Mouse (Mus musculus): Measurements from ENCODE around the gene Med12. TPM values are rescaled to one million over a fixed set of nuclear protein-coding genes. Genes with fewer than 3 reads are reported as not detected.
A peak's percentile ranks its signal among the peaks of the same experiment; 100 is the strongest.

Med12 gene
- 24.4 and 26.0 TPM in 2 replicates for polyA plus RNA-seq (2015; fragmentation: Nextera tagmentation; extraction: Ambion mirVana)

GRCm38 (mm10) chrX:101273875-101274738 lies at the start of gene Med12:
Gene Med12 (plus strand): TSS chrX:101274030.
- no peaks in the 10 kb centered on the region for H3K9me3 ChIP-seq (replicated peaks; ENCODE audit: control insufficient read depth, low read length, poor library complexity, severe bottlenecking)
- H3K36me3 ChIP-seq (ENCODE audit: control insufficient read depth, insufficient read depth, low read length), result no peaks in the 10 kb centered on the region; the same call in 1 of the 2 replicates
- peak; percentile 98 for ATAC-seq
- no peaks in the 10 kb centered on the region for H3K4me1 ChIP-seq (ENCODE audit: control insufficient read depth, insufficient read depth, low read length)
- peak within 1 kb of the TSS; percentile 54 for H3K4me3 ChIP-seq (ENCODE audit: low read depth, low read length)
- peak within 1 kb of the TSS; percentile 58 for H3K4me2 ChIP-seq (ENCODE audit: low read length)
- H3K27me3 ChIP-seq (ENCODE audit: control insufficient read depth, insufficient read depth, low read depth, low read length), result no peaks in the 10 kb centered on the region
- H3K27ac ChIP-seq (ENCODE audit: low read length), result peak within 1 kb of the TSS; percentile 71
- 22% methylated on average over 49 of the region's 54 CpGs for WGBS
- H3K9ac ChIP-seq (ENCODE audit: low read depth, low read length), result peak within 1 kb of the TSS; percentile 66

GRCm38 (mm10) chrX:101245011-101245410 lies 28.8 kb upstream of the Med12 start:
- Histone ChIP-seq H3K4me3 (ENCODE audit: low read depth, low read length) (no peak overlapping the region), H3K27ac (ENCODE audit: low read length) (no peak overlapping the region), H3K9ac (ENCODE audit: low read depth, low read length) (no peak overlapping the region), H3K4me1 (ENCODE audit: control insufficient read depth, insufficient read depth, low read length) (no peaks in the 10 kb centered on the region), H3K9me3 (replicated peaks; ENCODE audit: control insufficient read depth, low read length, poor library complexity, severe bottlenecking) (no peaks in the 10 kb centered on the region), H3K36me3 (ENCODE audit: control insufficient read depth, insufficient read depth, low read length) (no peaks in the 10 kb centered on the region), H3K27me3 (ENCODE audit: control insufficient read depth, insufficient read depth, low read depth, low read length) (no peaks in the 10 kb centered on the region; the same call in 1 of the 2 replicates), H3K4me2 (ENCODE audit: low read length) (no peak overlapping the region)
- 12% methylated on average over 1 of the region's 1 CpGs for WGBS
- ATAC-seq, result no peak

- Histone ChIP-seq H3K9ac (ENCODE audit: low read depth, low read length) (peak within 1 kb of the TSS; percentile 63), H3K36me3 (ENCODE audit: control insufficient read depth, insufficient read depth, low read length) (no peaks in the 10 kb centered on the region), H3K27me3 (ENCODE audit: control insufficient read depth, insufficient read depth, low read depth, low read length) (no peaks in the 10 kb centered on the region), H3K4me1 (ENCODE audit: control insufficient read depth, insufficient read depth, low read length) (no peaks in the 10 kb centered on the region), H3K27ac (ENCODE audit: low read length) (no peak within 1 kb of the TSS), H3K4me2 (ENCODE audit: low read length) (peak within 1 kb of the TSS; percentile 81), H3K4me3 (ENCODE audit: low read depth, low read length) (peak within 1 kb of the TSS; percentile 51), H3K9me3 (replicated peaks; ENCODE audit: control insufficient read depth, low read length, poor library complexity, severe bottlenecking) (no peaks in the 10 kb centered on the region)
- peak; percentile 95 for ATAC-seq
- WGBS, result 23% methylated on average over 44 of the region's 47 CpGs
These were observed 19.7 kb upstream of the Med12 start, which contains the start of gene Foxo4 for GRCm38 (mm10) chrX:101253952-101254729. Gene Foxo4 (plus strand): TSS chrX:101254528.

GRCm38 (mm10) chrX:101254740-101255139 lies 19.1 kb upstream of the Med12 start:
- Histone ChIP-seq H3K27ac (ENCODE audit: low read length) (no peak overlapping the region), H3K4me2 (ENCODE audit: low read length) (peak overlapping the region; percentile 81), H3K9me3 (replicated peaks; ENCODE audit: control insufficient read depth, low read length, poor library complexity, severe bottlenecking) (no peaks in the 10 kb centered on the region), H3K4me1 (ENCODE audit: control insufficient read depth, insufficient read depth, low read length) (no peaks in the 10 kb centered on the region), H3K9ac (ENCODE audit: low read depth, low read length) (peak overlapping the region; percentile 63), H3K27me3 (ENCODE audit: control insufficient read depth, insufficient read depth, low read depth, low read length) (no peaks in the 10 kb centered on the region), H3K36me3 (ENCODE audit: control insufficient read depth, insufficient read depth, low read length) (no peaks in the 10 kb centered on the region), H3K4me3 (ENCODE audit: low read depth, low read length) (peak overlapping the region; percentile 51)
- peak; percentile 54 for ATAC-seq
- WGBS, result 20% methylated on average over 16 of the region's 26 CpGs

GRCm38 (mm10) chrX:101256603-101257002 lies 17.2 kb upstream of the Med12 start:
- 85% methylated on average over 13 of the region's 13 CpGs for WGBS
- Histone ChIP-seq H3K4me3 (ENCODE audit: low read depth, low read length) (no peak overlapping the region), H3K27ac (ENCODE audit: low read length) (no peak overlapping the region), H3K4me2 (ENCODE audit: low read length) (no peak overlapping the region), H3K9ac (ENCODE audit: low read depth, low read length) (no peak overlapping the region), H3K9me3 (replicated peaks; ENCODE audit: control insufficient read depth, low read length, poor library complexity, severe bottlenecking) (no peaks in the 10 kb centered on the region), H3K36me3 (ENCODE audit: control insufficient read depth, insufficient read depth, low read length) (no peaks in the 10 kb centered on the region), H3K27me3 (ENCODE audit: control insufficient read depth, insufficient read depth, low read depth, low read length) (no peaks in the 10 kb centered on the region), H3K4me1 (ENCODE audit: control insufficient read depth, insufficient read depth, low read length) (no peaks in the 10 kb centered on the region; the same call in 1 of the 2 replicates)
- no peak for ATAC-seq

- Histone ChIP-seq H3K9ac (ENCODE audit: low read depth, low read length) (no peak overlapping the region), H3K9me3 (replicated peaks; ENCODE audit: control insufficient read depth, low read length, poor library complexity, severe bottlenecking) (no peaks in the 10 kb centered on the region), H3K27me3 (ENCODE audit: control insufficient read depth, insufficient read depth, low read depth, low read length) (no peaks in the 10 kb centered on the region), H3K4me2 (ENCODE audit: low read length) (no peak overlapping the region), H3K27ac (ENCODE audit: low read length) (no peak overlapping the region), H3K4me3 (ENCODE audit: low read depth, low read length) (no peak overlapping the region), H3K36me3 (ENCODE audit: control insufficient read depth, insufficient read depth, low read length) (no peaks in the 10 kb centered on the region), H3K4me1 (ENCODE audit: control insufficient read depth, insufficient read depth, low read length) (no peaks in the 10 kb centered on the region; the same call in 1 of the 2 replicates)
- 23% methylated on average over 8 of the region's 13 CpGs for WGBS
- ATAC-seq, result peak; percentile 58; the same call in 1 of the 2 replicates
These were observed 13.1 kb upstream of the Med12 start for GRCm38 (mm10) chrX:101260441-101261325.

GRCm38 (mm10) chrX:101263892-101264291 lies 9.9 kb upstream of the Med12 start, which contains the start of gene Gm614:
Gene Gm614 (minus strand): TSS chrX:101263992.
- no peak within 1 kb of the TSS for H3K4me2 ChIP-seq (ENCODE audit: low read length)
- no peak within 1 kb of the TSS for H3K4me3 ChIP-seq (ENCODE audit: low read depth, low read length)
- WGBS, result 64% methylated on average over 1 of the region's 1 CpGs
- H3K27ac ChIP-seq (ENCODE audit: low read length), result no peak within 1 kb of the TSS
- no peak for ATAC-seq
- no peaks in the 10 kb centered on the region; the same call in 1 of the 2 replicates for H3K4me1 ChIP-seq (ENCODE audit: control insufficient read depth, insufficient read depth, low read length)
- no peak within 1 kb of the TSS for H3K9ac ChIP-seq (ENCODE audit: low read depth, low read length)
- no peaks in the 10 kb centered on the region for H3K9me3 ChIP-seq (replicated peaks; ENCODE audit: control insufficient read depth, low read length, poor library complexity, severe bottlenecking)
- H3K36me3 ChIP-seq (ENCODE audit: control insufficient read depth, insufficient read depth, low read length), result no peaks in the 10 kb centered on the region
- H3K27me3 ChIP-seq (ENCODE audit: control insufficient read depth, insufficient read depth, low read depth, low read length), result no peaks in the 10 kb centered on the region

- Histone ChIP-seq H3K9ac (ENCODE audit: low read depth, low read length) (no peak overlapping the region), H3K4me2 (ENCODE audit: low read length) (no peak overlapping the region), H3K4me3 (ENCODE audit: low read depth, low read length) (no peak overlapping the region), H3K4me1 (ENCODE audit: control insufficient read depth, insufficient read depth, low read length) (no peaks in the 10 kb centered on the region), H3K27me3 (ENCODE audit: control insufficient read depth, insufficient read depth, low read depth, low read length) (no peaks in the 10 kb centered on the region), H3K27ac (ENCODE audit: low read length) (no peak overlapping the region), H3K9me3 (replicated peaks; ENCODE audit: control insufficient read depth, low read length, poor library complexity, severe bottlenecking) (no peaks in the 10 kb centered on the region), H3K36me3 (ENCODE audit: control insufficient read depth, insufficient read depth, low read length) (no peaks in the 10 kb centered on the region)
- 94% methylated on average over 6 of the region's 6 CpGs for WGBS
- ATAC-seq, result no peak
These were observed 7.2 kb upstream of the Med12 start for GRCm38 (mm10) chrX:101266631-101267030.
